Mouse (Mus musculus) heart, postnatal 10 days (tissue): ENCODE measurements around the gene Aipl1. TPM values are rescaled to one million over a fixed set of nuclear protein-coding genes. Genes with fewer than 3 reads are reported as not detected.
A peak's percentile ranks its signal among the peaks of the same experiment; 100 is the strongest.
"Not testable (repeated sequence)": the region's sequence is repeated elsewhere in the genome, so short reads cannot be mapped to it uniquely, and the experiment has no call there.

Experiments used
- DNase-seq, 2 experiments: peaks; one replicate each; pipeline ENCODE4 v3.0.0; 2021
- intact Hi-C: fragments of 180-260 bp; cut with DNase I; formaldehyde crosslinking; loops from one replicate; pipeline ENCODE4 v1.15.1; 2025
- total RNA-seq, 2 experiments: library from RNA; stranded (reverse); gene quantifications; 2 replicates each; pipeline ENCODE4 v1.2.3; 2021

The Aipl1 gene
- total RNA-seq, 2 experiments from 2014 or later, result 0.15 to 0.17 TPM

GRCm38 (mm10) chr11:72023581-72023980 lies 13.7 kb downstream of the Aipl1 start:
- intact Hi-C loops, result loop anchor here (5.0 to 10.0 kb wide), 3 partner anchors 179 to 686 kb away; no protein-coding TSS in a partner anchor
- DNase-seq, result peak in 1 of 2 experiments; percentile 43

- DNase-seq, result no peak
- intact Hi-C loops, result loop anchor here (5.0 to 10.0 kb wide), 3 partner anchors 178 to 686 kb away; no protein-coding TSS in a partner anchor
These were observed 14.5 kb downstream of the Aipl1 start for GRCm38 (mm10) chr11:72022827-72023226.

- intact Hi-C loops, result loop anchor here (5.0 to 10.0 kb wide), 3 partner anchors 176 to 684 kb away; no protein-coding TSS in a partner anchor
- no peak for DNase-seq
These were observed 16.3 kb downstream of the Aipl1 start for GRCm38 (mm10) chr11:72021015-72021414.

- intact Hi-C loops, result no loop called here
These were observed 20.1 kb downstream of the Aipl1 start for GRCm38 (mm10) chr11:72017253-72017601.

GRCm38 (mm10) chr11:72016518-72017252 lies 20.6 kb downstream of the Aipl1 start:
- intact Hi-C loops, result no loop called here

More at GRCm38 (mm10) chr11:72017253-72017601, 20.1 kb downstream of the Aipl1 start:
- DNase-seq, result no peak

GRCm38 (mm10) chr11:72014674-72015073 lies 22.6 kb downstream of the Aipl1 start:
- DNase-seq, result no peak

More at GRCm38 (mm10) chr11:72016518-72017252, 20.6 kb downstream of the Aipl1 start:
- DNase-seq, result no peak

GRCm38 (mm10) chr11:72011955-72012354 lies 25.4 kb downstream of the Aipl1 start:
- DNase-seq, result no peak
- intact Hi-C loops, result no loop called here

More at GRCm38 (mm10) chr11:72014674-72015073, 22.6 kb downstream of the Aipl1 start:
- intact Hi-C loops, result no loop called here

- DNase-seq, result no peak
- intact Hi-C loops, result no loop called here
These were observed 26.2 kb downstream of the Aipl1 start for GRCm38 (mm10) chr11:72010940-72011722.

- no peak for DNase-seq
These were observed 26.9 kb downstream of the Aipl1 start for GRCm38 (mm10) chr11:72010367-72010766.

GRCm38 (mm10) chr11:72005547-72005946 lies 31.8 kb downstream of the Aipl1 start:
- DNase-seq, result no peak
- intact Hi-C loops, result no loop called here

More at GRCm38 (mm10) chr11:72010367-72010766, 26.9 kb downstream of the Aipl1 start:
- intact Hi-C loops, result no loop called here

- DNase-seq, result no peak
- intact Hi-C loops, result no loop called here
These were observed 34.1 kb downstream of the Aipl1 start for GRCm38 (mm10) chr11:72003171-72003570.

GRCm38 (mm10) chr11:72002138-72002853 lies 35.0 kb downstream of the Aipl1 start:
- DNase-seq, result peak; percentile 14 to 39
- intact Hi-C loops, result no loop called here

GRCm38 (mm10) chr11:72000194-72000593 lies 37.1 kb downstream of the Aipl1 start:
- intact Hi-C loops, result no loop called here
- DNase-seq, result no peak

GRCm38 (mm10) chr11:71996805-71997204 lies 40.5 kb downstream of the Aipl1 start:
- no peak for DNase-seq
- intact Hi-C loops, result no loop called here

GRCm38 (mm10) chr11:71995968-71996511 lies 41.3 kb downstream of the Aipl1 start:
- intact Hi-C loops, result no loop called here
- peak; percentile 82 for DNase-seq

GRCm38 (mm10) chr11:71992438-71992837 lies 44.9 kb downstream of the Aipl1 start:
- intact Hi-C loops, result no loop called here

GRCm38 (mm10) chr11:71991541-71991940 lies 45.8 kb downstream of the Aipl1 start:
- intact Hi-C loops, result loop anchor here (1.0 kb wide), 1 partner anchor 33 kb away; no protein-coding TSS in a partner anchor

More at GRCm38 (mm10) chr11:71992438-71992837, 44.9 kb downstream of the Aipl1 start:
- DNase-seq, result no peak

GRCm38 (mm10) chr11:71989407-71989806 lies 47.9 kb downstream of the Aipl1 start:
- intact Hi-C loops, DNase-seq: not testable (repeated sequence)

More at GRCm38 (mm10) chr11:71991541-71991940, 45.8 kb downstream of the Aipl1 start:
- DNase-seq, result peak; percentile 61 to 79

GRCm38 (mm10) chr11:71987159-71988150 lies 49.9 kb downstream of the Aipl1 start:
- no peak for DNase-seq
- intact Hi-C loops, result no loop called here
